In the genomic region with DNA sequence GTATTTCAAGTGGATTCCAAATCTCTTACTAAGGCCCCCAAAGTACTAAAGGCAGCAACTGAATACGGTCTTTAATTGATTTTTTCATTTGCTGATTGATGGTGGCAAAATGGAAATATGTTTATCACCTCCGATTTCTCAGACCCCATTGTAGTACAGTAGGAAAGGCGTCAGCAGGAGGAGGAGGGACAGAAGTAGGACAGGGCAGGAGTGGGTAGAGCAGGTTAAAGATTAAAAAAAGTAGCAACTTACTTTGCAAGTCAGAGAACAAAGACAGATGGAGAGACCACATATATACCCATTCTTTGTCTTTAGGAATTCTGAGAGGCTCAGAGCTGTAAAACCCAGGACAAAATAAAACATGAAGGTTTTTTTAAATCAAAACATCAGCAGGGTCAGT, we compare ENCODE assay signal across 22 mouse cellular contexts.
DNase-seq lines count a peak whose midpoint lies in the region; ATAC-seq lines count a peak whose summit lies in the region.
"Had no signal": no experiment of that assay in that cellular context is flagged by ENCODE, and none has a peak within 500 bp of the region (broad histone marks: within the 10 kb centered on the region; RNA-seq: fewer than 3 reads in every experiment).

No protein-coding gene starts in this region.

- DNase-seq in forebrain, embryonic 11.5 days (ENCODE audit: low spot score): no peak
- no peak for DNase-seq in hindbrain, embryonic 11.5 days (ENCODE audit: low spot score)
- no peak for DNase-seq in hindbrain, embryonic 10.5 days (ENCODE audit: low spot score)
- no peak for DNase-seq in cerebellum, adult 11-12 months
- DNase-seq: adrenal gland, adult 8-10 months; gastrocnemius, adult 2 months; heart, postnatal 14 days; kidney, adult 2 months; kidney, postnatal 4 days; liver; thymus, adult 18-20 months; thymus, postnatal 4 days had no signal

- no peak overlapping the region for H3K4me2 ChIP-seq in forebrain, embryonic 15.5 days (replicated peaks)
- H3K4me2 ChIP-seq in forebrain, embryonic 11.5 days (ENCODE audit: low read depth, low read length, severe bottlenecking): no peak overlapping the region
- H3K4me2 ChIP-seq in hindbrain, embryonic 11.5 days (replicated peaks; ENCODE audit: low read depth, low read length): no peak overlapping the region
- H3K4me2 ChIP-seq in midbrain, embryonic 13.5 days (replicated peaks): 0 out of 2 replicates have a peak overlapping the region, but pooled peaks have one; percentile 9
- no peak overlapping the region for H3K4me2 ChIP-seq in midbrain, embryonic 16.5 days (ENCODE audit: low read length)
- H3K4me2 ChIP-seq in neural tube, embryonic 14.5 days (ENCODE audit: low read depth, low read length): no peak overlapping the region
- H3K4me2 ChIP-seq: embryonic facial prominence, embryonic 12.5 days had no signal

- H3K4me3 ChIP-seq in forebrain, embryonic 15.5 days: no peak overlapping the region
- no peak overlapping the region for H3K4me3 ChIP-seq in forebrain, embryonic 11.5 days (ENCODE audit: low read depth, low read length)
- H3K4me3 ChIP-seq in hindbrain, embryonic 11.5 days (ENCODE audit: low read depth, low read length): no peak overlapping the region
- no peak overlapping the region for H3K4me3 ChIP-seq in hindbrain, embryonic 10.5 days
- no peak overlapping the region for H3K4me3 ChIP-seq in midbrain, embryonic 13.5 days (replicated peaks)
- no peak overlapping the region for H3K4me3 ChIP-seq in midbrain, embryonic 16.5 days (ENCODE audit: low read depth, low read length)
- no peak overlapping the region for H3K4me3 ChIP-seq in neural tube, embryonic 14.5 days (ENCODE audit: low read depth, low read length)
- H3K4me3 ChIP-seq: embryonic facial prominence, embryonic 12.5 days; erythroblast, embryonic 14.5 days; gastrocnemius, adult 2 months had no signal

- H3K36me3 ChIP-seq in forebrain, embryonic 15.5 days: 0 out of 2 replicates have a peak, but pooled peaks cover 3% of the 10 kb centered on the region
- H3K36me3 ChIP-seq in forebrain, embryonic 11.5 days (ENCODE audit: control insufficient read depth, insufficient read depth, low read length): no peaks in the 10 kb centered on the region
- no peaks in the 10 kb centered on the region for H3K36me3 ChIP-seq in hindbrain, embryonic 11.5 days (ENCODE audit: control insufficient read depth, insufficient read depth, low read length)
- H3K36me3 ChIP-seq in hindbrain, embryonic 10.5 days: no peaks in the 10 kb centered on the region
- H3K36me3 ChIP-seq in midbrain, embryonic 13.5 days: no peaks in the 10 kb centered on the region
- no peaks in the 10 kb centered on the region for H3K36me3 ChIP-seq in midbrain, embryonic 16.5 days (ENCODE audit: control insufficient read depth, insufficient read depth, low read length)
- H3K36me3 ChIP-seq in neural tube, embryonic 14.5 days (ENCODE audit: control insufficient read depth, insufficient read depth, low read length): no peaks in the 10 kb centered on the region
- H3K36me3 ChIP-seq: embryonic facial prominence, embryonic 12.5 days had no signal

- no peak for ATAC-seq in forebrain, embryonic 15.5 days (replicated peaks)
- no peak for ATAC-seq in forebrain, embryonic 11.5 days (replicated peaks; ENCODE audit: low FRiP score)
- 0 out of 2 replicates have a peak, but pooled peaks have one; percentile 36 for ATAC-seq in hindbrain, embryonic 11.5 days (ENCODE audit: low FRiP score)
- 0 out of 2 replicates have a peak, but pooled peaks have one; percentile 43 for ATAC-seq in midbrain, embryonic 13.5 days
- no peak for ATAC-seq in midbrain, embryonic 16.5 days
- 0 out of 2 replicates have a peak, but pooled peaks have one; percentile 55 for ATAC-seq in neural tube, embryonic 14.5 days (ENCODE audit: low read depth)
- ATAC-seq: CD4-positive, CD25-positive, alpha-beta regulatory T cell, adult 4 months; inflammation-experienced regulatory T-cells, adult 6 months; lung, postnatal 0 days; Patski had no signal

- peaks cover 8% of the 10 kb centered on the region for H3K4me1 ChIP-seq in forebrain, embryonic 15.5 days
- no peaks in the 10 kb centered on the region for H3K4me1 ChIP-seq in forebrain, embryonic 11.5 days (replicated peaks; ENCODE audit: control insufficient read depth, insufficient read depth, low read length)
- H3K4me1 ChIP-seq in hindbrain, embryonic 11.5 days (replicated peaks; ENCODE audit: control insufficient read depth, insufficient read depth, low read length): no peaks in the 10 kb centered on the region
- H3K4me1 ChIP-seq in hindbrain, embryonic 10.5 days (replicated peaks): no peaks in the 10 kb centered on the region
- H3K4me1 ChIP-seq in midbrain, embryonic 13.5 days (replicated peaks): peaks cover 12% of the 10 kb centered on the region
- H3K4me1 ChIP-seq in midbrain, embryonic 16.5 days (ENCODE audit: control insufficient read depth, insufficient read depth, low read length): peaks cover 10% of the 10 kb centered on the region
- peaks cover 4% of the 10 kb centered on the region; the same call in 1 of the 2 replicates for H3K4me1 ChIP-seq in neural tube, embryonic 14.5 days (ENCODE audit: control insufficient read depth, insufficient read depth, low read length)
- H3K4me1 ChIP-seq: embryonic facial prominence, embryonic 12.5 days had no signal

- 71% methylated on average over 3 of the region's 3 CpGs for WGBS in forebrain, embryonic 15.5 days
- 86% methylated on average over 3 of the region's 3 CpGs for WGBS in forebrain, embryonic 11.5 days
- WGBS in hindbrain, embryonic 11.5 days: 66% methylated on average over 3 of the region's 3 CpGs
- WGBS in hindbrain, embryonic 10.5 days: 78% methylated on average over 3 of the region's 3 CpGs
- 73% methylated on average over 3 of the region's 3 CpGs for WGBS in midbrain, embryonic 13.5 days
- WGBS in midbrain, embryonic 16.5 days: 78% methylated on average over 3 of the region's 3 CpGs
- 40% methylated on average over 3 of the region's 3 CpGs for WGBS in neural tube, embryonic 14.5 days

- H3K9ac ChIP-seq in forebrain, embryonic 15.5 days (replicated peaks): no peak overlapping the region
- no peak overlapping the region for H3K9ac ChIP-seq in forebrain, embryonic 11.5 days (ENCODE audit: low read length)
- H3K9ac ChIP-seq in hindbrain, embryonic 11.5 days (ENCODE audit: low read depth, low read length): no peak overlapping the region
- H3K9ac ChIP-seq in midbrain, embryonic 13.5 days (replicated peaks): no peak overlapping the region
- H3K9ac ChIP-seq in midbrain, embryonic 16.5 days (ENCODE audit: low read depth, low read length): no peak overlapping the region
- no peak overlapping the region for H3K9ac ChIP-seq in neural tube, embryonic 14.5 days (replicated peaks; ENCODE audit: low read depth, low read length)
- H3K9ac ChIP-seq: embryonic facial prominence, embryonic 12.5 days had no signal

- H3K27me3 ChIP-seq in forebrain, embryonic 15.5 days: no peaks in the 10 kb centered on the region
- H3K27me3 ChIP-seq in forebrain, embryonic 11.5 days (ENCODE audit: control insufficient read depth, insufficient read depth, low read length): no peaks in the 10 kb centered on the region
- no peaks in the 10 kb centered on the region for H3K27me3 ChIP-seq in hindbrain, embryonic 11.5 days (ENCODE audit: control insufficient read depth, insufficient read depth, low read length)
- no peaks in the 10 kb centered on the region; the same call in 1 of the 2 replicates for H3K27me3 ChIP-seq in hindbrain, embryonic 10.5 days (ENCODE audit: insufficient read depth, poor library complexity, severe bottlenecking)
- H3K27me3 ChIP-seq in midbrain, embryonic 13.5 days: no peaks in the 10 kb centered on the region
- H3K27me3 ChIP-seq in midbrain, embryonic 16.5 days (ENCODE audit: control insufficient read depth, insufficient read depth, low read depth, low read length): no peaks in the 10 kb centered on the region
- no peaks in the 10 kb centered on the region for H3K27me3 ChIP-seq in neural tube, embryonic 14.5 days (ENCODE audit: control insufficient read depth, insufficient read depth, low read length)
- H3K27me3 ChIP-seq: embryonic facial prominence, embryonic 12.5 days; Patski had no signal

- peak overlapping the region; percentile 63 for H3K27ac ChIP-seq in forebrain, embryonic 15.5 days (replicated peaks)
- no peak overlapping the region for H3K27ac ChIP-seq in forebrain, embryonic 11.5 days (ENCODE audit: low read depth, low read length)
- no peak overlapping the region for H3K27ac ChIP-seq in hindbrain, embryonic 11.5 days (ENCODE audit: low read depth, low read length)
- no peak overlapping the region for H3K27ac ChIP-seq in hindbrain, embryonic 10.5 days
- 0 out of 2 replicates have a peak overlapping the region, but pooled peaks have one; percentile 14 for H3K27ac ChIP-seq in midbrain, embryonic 13.5 days
- no peak overlapping the region for H3K27ac ChIP-seq in midbrain, embryonic 16.5 days (ENCODE audit: low read length)
- H3K27ac ChIP-seq in neural tube, embryonic 14.5 days (ENCODE audit: low read depth, low read length): no peak overlapping the region
- H3K27ac ChIP-seq: embryonic facial prominence, embryonic 12.5 days; gastrocnemius, adult 2 months had no signal

- no peaks in the 10 kb centered on the region for H3K9me3 ChIP-seq in forebrain, embryonic 15.5 days
- no peaks in the 10 kb centered on the region for H3K9me3 ChIP-seq in forebrain, embryonic 11.5 days (ENCODE audit: control insufficient read depth, low read length)
- H3K9me3 ChIP-seq in hindbrain, embryonic 11.5 days (ENCODE audit: control insufficient read depth, low read length): no peaks in the 10 kb centered on the region
- no peaks in the 10 kb centered on the region for H3K9me3 ChIP-seq in hindbrain, embryonic 10.5 days
- H3K9me3 ChIP-seq in midbrain, embryonic 13.5 days: no peaks in the 10 kb centered on the region
- H3K9me3 ChIP-seq in midbrain, embryonic 16.5 days (replicated peaks; ENCODE audit: control insufficient read depth, low read length, poor library complexity, severe bottlenecking): no peaks in the 10 kb centered on the region
- no peaks in the 10 kb centered on the region for H3K9me3 ChIP-seq in neural tube, embryonic 14.5 days (ENCODE audit: control insufficient read depth, low read length)
- H3K9me3 ChIP-seq: embryonic facial prominence, embryonic 12.5 days had no signal

Comparison
In these comparisons a context has a peak if more than half of its experiments do, and no peak if none do; other contexts are left out.
1. ATAC-seq: peak in hindbrain, embryonic 11.5 days (single experiment), midbrain, embryonic 13.5 days (single experiment) and neural tube, embryonic 14.5 days (single experiment); none in forebrain, embryonic 15.5 days (single experiment), forebrain, embryonic 11.5 days (single experiment) and midbrain, embryonic 16.5 days (single experiment).
2. H3K27ac ChIP-seq: peak in forebrain, embryonic 15.5 days (single experiment) and midbrain, embryonic 13.5 days (single experiment); none in forebrain, embryonic 11.5 days (single experiment), hindbrain, embryonic 11.5 days (single experiment), hindbrain, embryonic 10.5 days (single experiment), midbrain, embryonic 16.5 days (single experiment) and neural tube, embryonic 14.5 days (single experiment).